28 mouse cellular contexts compared by ENCODE assay signal in the genomic region with DNA sequence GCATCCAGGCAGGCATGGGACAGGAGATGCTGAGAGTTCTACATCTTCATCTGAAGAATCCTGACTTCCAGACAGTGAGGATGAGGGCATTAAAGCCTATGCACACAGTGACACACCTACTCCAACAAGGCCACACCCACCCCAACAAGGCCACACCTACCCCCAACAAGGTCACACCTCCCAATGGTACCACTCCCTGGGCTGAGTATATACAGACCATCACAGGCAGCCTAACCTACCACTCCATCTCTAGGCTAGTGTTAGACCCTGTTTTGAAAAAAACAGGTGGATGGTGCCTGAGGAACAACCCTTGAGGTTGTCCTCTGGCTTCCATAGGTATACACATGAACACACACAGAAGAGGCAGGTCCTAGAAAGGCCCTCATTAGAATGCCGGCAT. TPM values are rescaled to one million over a fixed set of nuclear protein-coding genes. Genes with fewer than 3 reads are reported as not detected.
A peak's percentile ranks its signal among the peaks of the same experiment; 100 is the strongest.
DNase-seq lines count a peak whose midpoint lies in the region; ATAC-seq lines count a peak whose summit lies in the region.
"Had no signal": no experiment of that assay in that cellular context is flagged by ENCODE, and none has a peak within 500 bp of the region (broad histone marks: within the 10 kb centered on the region; RNA-seq: fewer than 3 reads in every experiment).

No protein-coding gene starts in this region.

- H3K4me1 ChIP-seq in lung, embryonic 15.5 days: no peaks in the 10 kb centered on the region
- H3K4me1 ChIP-seq in intestine, embryonic 16.5 days (ENCODE audit: control insufficient read depth, insufficient read depth, low read length): no peaks in the 10 kb centered on the region
- no peaks in the 10 kb centered on the region for H3K4me1 ChIP-seq in stomach, embryonic 16.5 days (ENCODE audit: control insufficient read depth, insufficient read depth, low read length)
- H3K4me1 ChIP-seq in forebrain, embryonic 13.5 days: no peaks in the 10 kb centered on the region
- H3K4me1 ChIP-seq: forebrain, embryonic 12.5 days; heart, embryonic 10.5 days; heart, embryonic 13.5 days had no signal

- no peaks in the 10 kb centered on the region for H3K36me3 ChIP-seq in lung, embryonic 15.5 days
- H3K36me3 ChIP-seq in intestine, embryonic 16.5 days (ENCODE audit: control insufficient read depth, insufficient read depth, low read length): no peaks in the 10 kb centered on the region
- H3K36me3 ChIP-seq in stomach, embryonic 16.5 days (ENCODE audit: control insufficient read depth, insufficient read depth, low read length): no peaks in the 10 kb centered on the region
- no peaks in the 10 kb centered on the region for H3K36me3 ChIP-seq in forebrain, embryonic 13.5 days (ENCODE audit: poor library complexity, severe bottlenecking)
- H3K36me3 ChIP-seq: forebrain, embryonic 12.5 days; heart, embryonic 10.5 days; heart, embryonic 13.5 days had no signal

- H3K27ac ChIP-seq in lung, embryonic 15.5 days: no peak overlapping the region
- no peak overlapping the region for H3K27ac ChIP-seq in intestine, embryonic 16.5 days (ENCODE audit: low read length)
- no peak overlapping the region for H3K27ac ChIP-seq in stomach, embryonic 16.5 days (ENCODE audit: low read length)
- H3K27ac ChIP-seq in forebrain, embryonic 13.5 days: no peak overlapping the region
- H3K27ac ChIP-seq: forebrain, embryonic 12.5 days; heart, adult 2 months; heart, embryonic 10.5 days; heart, embryonic 13.5 days; hindbrain, embryonic 14.5 days; hindbrain, postnatal 0 days had no signal

- H3K27me3 ChIP-seq in lung, embryonic 15.5 days: no peaks in the 10 kb centered on the region
- no peaks in the 10 kb centered on the region for H3K27me3 ChIP-seq in intestine, embryonic 16.5 days (replicated peaks; ENCODE audit: control insufficient read depth, insufficient read depth, low read length)
- no peaks in the 10 kb centered on the region for H3K27me3 ChIP-seq in stomach, embryonic 16.5 days (ENCODE audit: control insufficient read depth, insufficient read depth, low read length)
- no peaks in the 10 kb centered on the region for H3K27me3 ChIP-seq in forebrain, embryonic 13.5 days
- H3K27me3 ChIP-seq: forebrain, embryonic 12.5 days; heart, embryonic 13.5 days had no signal

- DNase-seq in lung, postnatal 14 days: no peak
- DNase-seq in left cerebral cortex, adult 11 months (ENCODE audit: low spot score): no peak
- DNase-seq: adrenal gland, adult 2 months; adrenal gland, postnatal 14 days; cerebellum, adult 11-12 months; cerebellum, adult 8-10 months; cerebellum, postnatal 10 days; cerebellum, postnatal 36 days; embryo, embryonic 11 days; gastrocnemius, postnatal 10 days; gastrocnemius, postnatal 36 days; heart, adult 2 months; heart, postnatal 14 days; heart, postnatal 4 days had no signal

- no peaks in the 10 kb centered on the region for H3K9me3 ChIP-seq in lung, embryonic 15.5 days
- 0 out of 2 replicates have a peak, but pooled peaks cover 3% of the 10 kb centered on the region for H3K9me3 ChIP-seq in intestine, embryonic 16.5 days (ENCODE audit: control insufficient read depth, low read length)
- H3K9me3 ChIP-seq in stomach, embryonic 16.5 days (replicated peaks; ENCODE audit: control insufficient read depth, low read length): 0 out of 2 replicates have a peak, but pooled peaks cover 6% of the 10 kb centered on the region
- H3K9me3 ChIP-seq in forebrain, embryonic 13.5 days (replicated peaks): no peaks in the 10 kb centered on the region
- H3K9me3 ChIP-seq: forebrain, embryonic 12.5 days; heart, embryonic 10.5 days had no signal

- H3K4me3 ChIP-seq in lung, embryonic 15.5 days: no peak overlapping the region
- H3K4me3 ChIP-seq in intestine, embryonic 16.5 days (ENCODE audit: low read length): no peak overlapping the region
- H3K4me3 ChIP-seq in stomach, embryonic 16.5 days (replicated peaks; ENCODE audit: low read length): no peak overlapping the region
- no peak overlapping the region for H3K4me3 ChIP-seq in forebrain, embryonic 13.5 days
- H3K4me3 ChIP-seq: erythroblast, embryonic 14.5 days; forebrain, embryonic 12.5 days; heart, adult 2 months; heart, embryonic 10.5 days; heart, embryonic 13.5 days had no signal

- ATAC-seq in lung, embryonic 15.5 days (ENCODE audit: borderline replicate concordance, extremely low read depth, low FRiP score, low TSS enrichment): 0 out of 2 replicates have a peak, but pooled peaks have one; percentile 19
- peak; percentile 44; the same call in 1 of the 2 replicates for ATAC-seq in intestine, embryonic 16.5 days
- peak; percentile 21; the same call in 1 of the 2 replicates for ATAC-seq in stomach, embryonic 16.5 days (ENCODE audit: insufficient read depth, low FRiP score)
- no peak for ATAC-seq in forebrain, embryonic 13.5 days
- ATAC-seq: CD4-positive, CD25-positive, alpha-beta regulatory T cell, adult 4 months; forebrain, embryonic 16.5 days; hindbrain, postnatal 0 days had no signal

- no peak overlapping the region for H3K4me2 ChIP-seq in lung, embryonic 15.5 days
- no peak overlapping the region for H3K4me2 ChIP-seq in intestine, embryonic 16.5 days (ENCODE audit: low read depth, low read length)
- H3K4me2 ChIP-seq in stomach, embryonic 16.5 days (ENCODE audit: low read depth, low read length): no peak overlapping the region
- H3K4me2 ChIP-seq in forebrain, embryonic 13.5 days: no peak overlapping the region
- H3K4me2 ChIP-seq: forebrain, embryonic 12.5 days; heart, embryonic 13.5 days; hindbrain, embryonic 14.5 days had no signal

- WGBS in lung, embryonic 15.5 days: 92% methylated on average over 1 of the region's 1 CpGs
- 96% methylated on average over 1 of the region's 1 CpGs for WGBS in intestine, embryonic 16.5 days
- WGBS in stomach, embryonic 16.5 days: 93% methylated on average over 1 of the region's 1 CpGs
- WGBS in forebrain, embryonic 13.5 days: 100% methylated on average over 1 of the region's 1 CpGs

- H3K9ac ChIP-seq in lung, embryonic 15.5 days: no peak overlapping the region
- no peak overlapping the region for H3K9ac ChIP-seq in intestine, embryonic 16.5 days (ENCODE audit: low read depth, low read length)
- H3K9ac ChIP-seq in stomach, embryonic 16.5 days (ENCODE audit: low read length): no peak overlapping the region
- no peak overlapping the region for H3K9ac ChIP-seq in forebrain, embryonic 13.5 days
- H3K9ac ChIP-seq: forebrain, embryonic 12.5 days; heart, embryonic 13.5 days; hindbrain, embryonic 14.5 days had no signal

RNA-seq across cellular contexts. Expression of a gene that starts 21.2 kb away (rescaled TPM):
- polyA plus RNA-seq in lung, embryonic 15.5 days (2015; fragmentation: Nextera tagmentation; extraction: Ambion mirVana): 3.2 and 3.3 TPM in 2 replicates
- 7.9 and 8.7 TPM in 2 replicates for polyA plus RNA-seq in intestine, embryonic 16.5 days (2015; fragmentation: Nextera tagmentation; extraction: Ambion mirVana)
- polyA plus RNA-seq in stomach, embryonic 16.5 days (2015; fragmentation: Nextera tagmentation; extraction: Ambion mirVana): 14.0 and 18.1 TPM in 2 replicates
- 0.83 and 0.90 TPM in 2 replicates for polyA plus RNA-seq in forebrain, embryonic 13.5 days (2015; fragmentation: Nextera tagmentation; extraction: Ambion mirVana)
- polyA plus RNA-seq: C2C12; erythroblast, embryonic 14.5 days had no signal

RNA-seq across cellular contexts. Expression of a gene that starts 49.4 kb away (rescaled TPM):
- polyA plus RNA-seq in lung, embryonic 15.5 days (2015; fragmentation: Nextera tagmentation; extraction: Ambion mirVana): 0.34 and 0.72 TPM in 2 replicates
- polyA plus RNA-seq in intestine, embryonic 16.5 days (2015; fragmentation: Nextera tagmentation; extraction: Ambion mirVana): 50.8 and 52.4 TPM in 2 replicates
- polyA plus RNA-seq in stomach, embryonic 16.5 days (2015; fragmentation: Nextera tagmentation; extraction: Ambion mirVana): 34.3 and 42.8 TPM in 2 replicates
- polyA plus RNA-seq in forebrain, embryonic 13.5 days (2015; fragmentation: Nextera tagmentation; extraction: Ambion mirVana): 0.13 and 0.18 TPM in 2 replicates
- polyA plus RNA-seq: C2C12; erythroblast, embryonic 14.5 days; forebrain, embryonic 12.5 days; forebrain, embryonic 16.5 days; heart, adult 2 months; hindbrain, embryonic 11.5 days had no signal

Comparison
In these comparisons a context has a peak if more than half of its experiments do, and no peak if none do; other contexts are left out.
1. RNA of a gene that starts 49.4 kb away (polyA plus RNA-seq): 50.8 to 52.4 TPM in intestine, embryonic 16.5 days and 34.3 to 42.8 TPM in stomach, embryonic 16.5 days; 0.34 to 0.72 TPM in lung, embryonic 15.5 days and 0.13 to 0.18 TPM in forebrain, embryonic 13.5 days; every median in the first group is over 10 times any median in the second.